Mouse (Mus musculus) left cerebral cortex, postnatal 14 days (tissue): ENCODE results near the gene Crabp2. TPM values are rescaled to one million over a fixed set of nuclear protein-coding genes. Genes with fewer than 3 reads are reported as not detected.

ENCODE experiments used
- DNase-seq, 2 experiments: peaks; one replicate each; pipeline ENCODE4 v3.0.0; 2021 to 2022; ENCODE audit warnings: low spot score in 2 of 2, mixed read lengths in 1 of 2
- intact Hi-C: fragments of 180-260 bp; cut with DNase I; formaldehyde crosslinking; loops from one replicate; pipeline ENCODE4 v1.15.1; 2025
- total RNA-seq, 2 experiments: library from RNA; stranded (reverse); gene quantifications; 2 replicates each; pipeline ENCODE4 v1.2.3; 2021

Gene Crabp2
- total RNA-seq, 2 experiments from 2014 or later, result 5.4 to 5.9 TPM

DNA sequence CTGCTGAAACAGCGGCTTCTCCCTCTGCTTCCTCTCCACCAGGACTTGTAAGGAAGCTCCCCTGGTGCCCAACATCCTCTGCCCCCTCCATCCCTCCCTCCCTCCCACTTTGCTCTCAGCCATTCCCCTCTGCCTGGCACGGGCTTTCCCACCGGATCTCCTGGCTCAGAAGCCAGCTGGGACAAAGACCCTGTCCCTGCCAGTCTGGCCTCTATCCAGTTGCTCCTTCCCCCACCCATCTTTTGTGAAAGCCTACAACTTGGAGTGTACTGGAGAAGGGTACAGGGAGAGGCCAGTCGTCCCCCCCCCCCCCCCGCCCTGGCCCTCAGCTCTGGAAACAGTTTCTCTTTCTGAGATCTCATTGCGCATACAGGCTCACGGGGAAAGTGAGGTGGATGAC lies 50.3 kb downstream of the Crabp2 start:
- intact Hi-C loops, result no loop called here
- peak; percentile 68 to 77 for DNase-seq

DNA sequence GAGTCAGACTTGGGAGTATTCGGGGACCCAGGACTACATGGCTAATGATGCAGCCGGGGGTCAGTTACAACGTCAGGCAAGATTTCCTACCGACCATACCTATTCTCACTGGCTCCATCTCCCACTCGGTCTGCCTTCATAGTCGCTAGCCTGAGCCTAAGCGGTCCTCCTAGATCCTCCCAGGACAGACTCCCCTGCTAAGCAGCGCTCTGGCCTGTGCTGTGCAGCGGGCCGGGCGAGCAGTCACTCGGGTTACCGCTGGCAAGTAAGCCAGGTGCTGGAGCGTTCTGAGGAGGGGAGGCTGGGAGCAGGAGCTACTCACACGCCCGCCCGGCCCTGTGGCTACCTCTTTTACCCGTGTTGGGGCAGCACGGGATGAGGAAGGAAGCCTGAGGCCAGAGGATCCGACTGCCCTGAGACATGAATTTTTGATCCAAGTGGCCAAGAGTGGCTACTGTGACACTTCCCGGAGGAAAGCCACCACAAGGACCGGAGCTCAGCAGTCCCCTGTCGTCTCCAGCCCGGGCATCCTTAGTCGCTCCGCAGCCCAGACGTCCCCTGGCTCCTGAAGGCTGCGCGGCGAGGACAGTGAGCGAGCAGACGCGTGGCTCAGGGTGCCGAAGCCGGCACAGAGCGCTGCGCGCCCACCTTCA lies 50.9 kb downstream of the Crabp2 start:
- intact Hi-C loops, result no loop called here
- no peak for DNase-seq

DNA sequence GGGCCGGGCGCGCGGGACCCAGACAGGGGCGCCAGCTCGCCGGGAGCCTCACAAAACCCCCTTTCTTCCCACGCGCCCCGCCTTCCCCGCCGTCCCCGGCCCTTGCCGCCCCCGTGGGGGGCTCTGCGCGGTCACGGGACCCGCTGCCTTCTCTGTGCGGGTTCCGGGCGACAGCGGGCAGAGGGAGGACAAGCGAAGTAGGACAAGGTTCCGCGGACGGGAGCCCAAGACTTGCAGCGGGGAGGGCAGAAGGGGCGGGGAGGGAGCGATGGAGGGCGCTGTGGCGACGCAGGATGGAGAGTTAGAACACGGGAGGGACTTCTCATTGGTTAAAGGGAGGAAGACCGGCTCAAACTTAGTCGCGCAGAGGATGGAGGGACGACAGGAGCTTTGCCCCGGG lies 51.7 kb downstream of the Crabp2 start, which contains the start of gene Bcan:
Bcan (minus strand) TSS at position 50 of the 400 bp plus-strand sequence.
- intact Hi-C loops, result no loop called here
- peak; percentile 47 to 57 for DNase-seq

DNA sequence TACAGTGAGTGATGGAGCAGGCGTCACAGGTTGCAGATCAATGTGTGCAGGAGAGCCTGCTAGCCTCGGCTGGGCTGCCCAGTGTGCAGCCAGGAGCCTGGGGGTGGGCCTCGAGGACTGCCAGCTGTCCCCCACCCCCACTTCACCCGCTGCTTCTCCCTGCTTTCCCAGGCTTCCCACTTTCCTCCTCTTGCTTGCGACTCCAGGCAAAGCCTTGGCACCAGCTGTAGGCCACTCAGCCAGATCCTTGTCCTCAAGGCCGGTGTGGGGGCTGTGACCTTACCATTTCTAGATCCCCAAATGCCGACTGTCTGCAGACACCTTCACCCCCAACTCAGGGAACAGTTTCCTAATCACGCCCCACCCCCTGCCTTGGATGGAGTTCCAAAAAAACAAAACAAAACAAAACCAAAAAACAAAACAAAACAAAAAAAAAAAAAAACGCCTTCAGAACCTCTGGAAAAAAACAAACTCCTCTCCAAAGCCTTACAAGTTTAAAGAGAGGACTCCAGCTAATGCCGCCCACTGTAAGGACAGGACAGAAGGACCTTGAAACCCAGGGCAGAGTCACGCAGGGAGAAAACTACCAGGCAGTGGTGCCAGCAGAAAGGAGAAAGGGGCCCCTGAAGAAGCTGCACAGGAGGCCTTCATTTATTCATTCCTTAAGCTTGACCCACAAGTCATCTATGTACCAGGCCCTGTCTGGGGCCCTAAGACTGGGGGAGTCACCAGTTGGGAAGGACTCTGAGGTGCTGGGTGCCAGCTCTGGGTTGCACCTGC lies 52.5 kb downstream of the Crabp2 start:
- intact Hi-C loops, result no loop called here
- DNase-seq, result peak in 1 of 2 experiments; percentile 61

DNA sequence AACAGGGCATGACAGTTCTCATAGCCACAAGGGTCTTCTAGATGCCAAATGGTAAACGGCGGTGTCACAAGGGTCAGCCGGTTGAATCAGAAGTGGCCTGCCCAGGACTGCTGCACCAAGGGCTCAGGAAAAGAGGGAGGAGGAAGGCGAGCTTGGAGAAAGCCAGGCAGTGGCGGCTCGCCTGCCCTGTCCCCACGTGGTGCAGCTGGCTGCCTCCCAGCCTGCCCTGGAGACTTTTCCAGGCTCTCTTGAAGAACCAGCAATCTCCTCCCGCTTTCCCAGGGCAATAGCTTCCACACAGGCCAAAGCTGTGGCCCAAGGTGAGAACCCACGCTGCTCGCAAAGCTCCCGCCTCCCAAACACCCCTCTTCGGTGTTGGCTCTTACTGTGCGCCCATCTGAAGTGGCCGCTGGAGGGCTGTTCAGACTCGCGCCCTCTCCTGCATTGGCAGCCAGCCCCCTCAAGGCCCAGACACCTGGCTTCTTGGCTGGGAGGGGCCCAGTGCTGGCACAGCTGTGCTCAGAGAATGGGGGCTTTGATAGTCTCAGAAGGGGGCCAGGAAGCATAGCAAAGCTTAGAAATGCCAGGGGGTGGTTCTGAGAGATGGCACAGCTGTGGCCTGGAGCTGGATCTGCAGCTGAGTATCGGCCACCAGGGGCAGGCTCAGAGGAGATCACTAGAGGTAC lies 54.0 kb downstream of the Crabp2 start:
- intact Hi-C loops, result no loop called here
- DNase-seq, result no peak

Other genes starting within 250 kb of the Crabp2 start
- gene Lrrc71, start 200.0 kb upstream of the Crabp2 start, total RNA-seq, result under 1 TPM; 0.21 to 0.55 TPM
- gene Ntrk1, start 153.5 kb upstream of the Crabp2 start, total RNA-seq, result under 1 TPM in 1 of 2 experiments, not detected in 1; 0.61 TPM
- gene Insrr, start 151.7 kb upstream of the Crabp2 start, total RNA-seq, result under 1 TPM; 0.57 to 0.66 TPM
- 1 to 10 TPM; 7.3 to 9.1 TPM for gene Pear1, start 124.4 kb upstream of the Crabp2 start, total RNA-seq
- gene Sh2d2a, start 101.9 kb upstream of the Crabp2 start, total RNA-seq, result not detected
- gene Prcc, start 63.1 kb upstream of the Crabp2 start, total RNA-seq, result 10 to 100 TPM; 64.4 to 65.9 TPM
- 100 to 1,000 TPM; 130 to 139 TPM for gene Hdgf, start 42.3 kb upstream of the Crabp2 start, total RNA-seq
- gene Mrpl24, start 29.2 kb upstream of the Crabp2 start, total RNA-seq, result 10 to 100 TPM; 45.5 to 48.5 TPM
- 10 to 100 TPM; 14.3 to 15.2 TPM for gene Isg20l2, start 18.4 kb upstream of the Crabp2 start, total RNA-seq
- 10 to 100 TPM; 17.7 to 19.0 TPM for gene Rrnad1, start 17.9 kb upstream of the Crabp2 start, total RNA-seq
- gene Nes, start 22.4 kb downstream of the Crabp2 start, total RNA-seq, result 10 to 100 TPM; 10.1 to 10.4 TPM
- 100 to 1,000 TPM; 297 to 331 TPM for gene Bcan, start 51.6 kb downstream of the Crabp2 start, total RNA-seq
- 1 to 10 TPM; 1.3 TPM for gene Hapln2, start 78.9 kb downstream of the Crabp2 start, total RNA-seq
- 10 to 100 TPM; 15.5 to 16.5 TPM for gene Gpatch4, start 94.4 kb downstream of the Crabp2 start, total RNA-seq
- 10 to 100 TPM; 60.8 to 64.2 TPM for gene Naxe, start 109.8 kb downstream of the Crabp2 start, total RNA-seq
- not detected for gene Ttc24, start 129.6 kb downstream of the Crabp2 start, total RNA-seq
- 1 to 10 TPM in 1 of 2 experiments, under 1 TPM in 1; 0.66 to 1.2 TPM for gene Iqgap3, start 133.3 kb downstream of the Crabp2 start, total RNA-seq
- gene Mef2d, start 193.7 kb downstream of the Crabp2 start, total RNA-seq, result 100 to 1,000 TPM; 196 to 201 TPM